Mouse (Mus musculus) liver, postnatal 0 days (tissue): Measurements from ENCODE around the gene Tmem131l.

Experiments used
- CTCF ChIP-seq: sonication (generic); IDR thresholded peaks from 2 replicates; pipeline ENCODE4 v1.5.1; 2016; ENCODE audit warnings: antibody characterized with exemption, low read depth
- EP300 ChIP-seq: IDR thresholded peaks from 2 replicates; pipeline ENCODE4 v1.6.1; 2016; ENCODE audit warnings: antibody characterized with exemption, low read depth, mild to moderate bottlenecking

DNA sequence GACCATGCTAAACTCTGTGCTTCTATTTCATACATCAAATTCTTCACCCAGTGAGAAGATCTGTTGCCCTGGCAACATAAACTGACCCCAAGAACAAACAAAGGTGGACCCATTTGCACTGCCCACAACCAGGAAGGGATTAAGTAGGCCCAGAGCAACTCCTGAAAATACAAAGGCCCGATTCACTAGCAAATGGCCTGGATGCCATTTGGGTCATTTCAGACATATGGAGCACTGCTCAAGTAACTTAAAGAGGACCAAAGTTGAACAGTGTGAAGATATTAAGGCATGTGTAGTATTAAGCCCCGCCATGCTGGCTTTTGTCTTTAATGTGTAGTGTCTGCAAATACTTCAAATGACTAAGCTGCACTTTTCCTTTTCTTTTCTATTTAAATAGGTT, 46.9 kb upstream of the Tmem131l start:
- no peak for TF ChIP-seq CTCF
- TF ChIP-seq EP300: no peak
